Mouse (Mus musculus): ENCODE data around the gene Tgif1. TPM values are rescaled to one million over a fixed set of nuclear protein-coding genes. Genes with fewer than 3 reads are reported as not detected.

Gene Tgif1
- total RNA-seq, 1 experiment, result 74.6 TPM

DNA sequence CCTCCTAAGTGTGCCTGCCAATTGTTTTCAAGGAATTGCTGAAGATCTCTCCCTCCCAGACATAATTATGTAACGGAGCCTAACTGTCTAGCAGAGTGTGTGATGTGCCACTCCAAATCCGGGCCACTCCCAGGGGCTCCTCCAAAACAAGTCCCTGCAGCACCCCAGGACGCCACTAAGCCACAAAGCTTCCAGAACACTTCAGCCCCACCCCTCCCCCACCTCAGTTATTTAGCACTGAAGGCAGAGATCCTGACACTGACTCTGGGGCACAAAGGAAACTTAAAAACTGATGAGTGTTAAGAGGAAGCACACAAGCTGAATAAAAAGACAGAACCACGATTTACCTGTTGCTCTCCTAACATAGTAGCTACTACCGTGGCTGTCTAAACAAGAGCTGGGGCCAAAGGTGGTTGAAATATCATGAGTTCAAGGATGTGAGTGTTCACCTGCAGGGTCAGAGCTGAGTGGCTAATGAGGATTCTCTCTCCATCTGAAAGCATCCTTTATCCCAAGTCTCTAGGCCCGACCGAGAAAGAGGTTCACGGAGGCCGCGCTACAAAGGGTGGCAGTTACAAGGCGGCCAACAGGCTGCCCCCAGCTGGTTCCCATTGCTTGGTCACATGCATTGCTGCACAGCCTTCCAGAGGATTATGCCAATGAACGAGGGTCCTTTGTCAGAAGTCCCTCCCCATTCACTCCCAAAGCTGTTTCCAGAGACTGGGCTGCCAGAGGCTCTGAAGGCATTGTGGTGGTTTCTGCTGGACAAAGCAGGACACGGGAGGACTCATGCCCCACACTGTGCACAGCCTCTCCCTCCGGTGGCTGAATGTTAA, 19.0 kb upstream of the Tgif1 start:
- peak overlapping the region; percentile 76 for H3K9ac ChIP-seq (ENCODE audit: insufficient read depth, low read depth, low read length, poor library complexity, severe bottlenecking)
- H3K36me3 ChIP-seq (ENCODE audit: control insufficient read depth, insufficient read depth, low read length, poor library complexity, severe bottlenecking), result no peaks in the 10 kb centered on the region
- peak; percentile 80 for DNase-seq (ENCODE audit: low read depth, low spot score)
- peak overlapping the region; percentile 44 to 52 for H3K4me3 ChIP-seq (ENCODE audit: insufficient read depth in 1 of 2, low read depth in 1 of 2, low read length in 2 of 2, poor library complexity in 1 of 2, severe bottlenecking in 1 of 2)
- peak overlapping the region; percentile 95 for H3K27ac ChIP-seq (ENCODE audit: insufficient read depth, low read depth, low read length, poor library complexity, severe bottlenecking)
- no peaks in the 10 kb centered on the region for H3K9me3 ChIP-seq (ENCODE audit: control insufficient read depth, insufficient read depth, low read depth, low read length)
- peaks cover 5 to 16% of the 10 kb centered on the region in 2 experiments; a peak in 3 of 4 replicates for H3K4me1 ChIP-seq (ENCODE audit: control insufficient read depth in 2 of 2, insufficient read depth in 2 of 2, low read length in 2 of 2, poor library complexity in 1 of 2)
- in situ Hi-C loops (cut with MboI; ENCODE audit: low sequenced_read_pairs in 2 of 2, unreplicated experiment in 2 of 2), result no loop called here
- no peak for TF ChIP-seq MAFK (IDR thresholded peaks at IDR 0.05; ENCODE audit: insufficient read depth, low read depth, low read length)
- TF ChIP-seq CHD2 (IDR thresholded peaks at IDR 0.05; ENCODE audit: low read depth, low read length), result 0 out of 2 replicates have a peak, but pooled peaks have one; percentile 15

DNA sequence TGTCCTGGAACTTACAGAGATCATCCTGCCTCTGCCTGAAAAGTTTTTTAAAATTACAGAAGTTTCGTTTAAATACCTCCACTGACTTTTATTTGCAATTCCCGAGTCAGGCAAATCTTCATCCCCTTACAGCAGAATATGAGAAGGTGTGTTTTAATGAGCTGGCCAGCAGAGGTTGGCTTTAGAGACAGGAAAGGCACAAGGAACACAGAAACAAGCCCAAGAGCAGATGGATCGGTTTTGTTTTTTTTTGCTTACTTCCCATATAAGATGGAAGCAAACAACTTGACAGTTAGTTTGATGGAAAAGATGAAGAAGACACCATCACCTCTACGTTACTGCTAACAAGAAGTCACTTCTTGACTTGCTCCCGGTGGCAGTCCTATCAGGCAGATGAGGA, 18.3 kb upstream of the Tgif1 start:
- no peak for TF ChIP-seq CHD2 (IDR thresholded peaks at IDR 0.05; ENCODE audit: low read depth, low read length)
- TF ChIP-seq ZC3H11A (IDR thresholded peaks at IDR 0.05; ENCODE audit: borderline replicate concordance, low read depth, low read length), result no peak
- no peak for TF ChIP-seq MAFK (IDR thresholded peaks at IDR 0.05; ENCODE audit: insufficient read depth, low read depth, low read length)
- no peak for TF ChIP-seq HCFC1 (IDR thresholded peaks at IDR 0.05; ENCODE audit: borderline replicate concordance, insufficient read depth, low read length)
- peak; percentile 88 for TF ChIP-seq ZNF384 (IDR thresholded peaks at IDR 0.05; ENCODE audit: low read depth, low read length)

DNA sequence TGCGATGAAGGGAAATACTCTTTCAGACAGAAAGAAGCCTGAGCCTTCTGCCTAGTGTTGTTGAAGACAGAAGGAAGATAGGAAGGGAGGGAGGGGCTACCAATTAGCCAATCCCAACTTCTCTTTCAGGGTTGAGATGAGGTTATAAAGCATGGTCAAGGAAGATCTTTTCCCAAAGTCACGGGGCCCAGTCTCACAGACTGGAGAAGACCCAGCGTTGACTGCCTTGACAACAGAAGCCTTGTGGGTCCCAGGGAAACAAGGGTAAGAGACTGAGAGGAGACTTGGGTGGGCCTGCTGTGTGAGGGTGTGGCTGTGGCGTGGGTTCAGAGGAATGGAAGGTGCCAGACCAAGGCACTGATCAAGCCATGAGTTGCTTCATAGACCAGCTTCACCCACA, 17.2 kb upstream of the Tgif1 start:
- H3K4me3 ChIP-seq (ENCODE audit: insufficient read depth in 1 of 2, low read depth in 1 of 2, low read length in 2 of 2, poor library complexity in 1 of 2, severe bottlenecking in 1 of 2), result peak overlapping the region; percentile 37 to 52
- peak; percentile 21 for DNase-seq (ENCODE audit: low read depth, low spot score)
- no peak for TF ChIP-seq ZC3H11A (IDR thresholded peaks at IDR 0.05; ENCODE audit: borderline replicate concordance, low read depth, low read length)
- TF ChIP-seq HCFC1 (IDR thresholded peaks at IDR 0.05; ENCODE audit: borderline replicate concordance, insufficient read depth, low read length), result 0 out of 2 replicates have a peak, but pooled peaks have one; percentile 31
- H3K27ac ChIP-seq (ENCODE audit: insufficient read depth, low read depth, low read length, poor library complexity, severe bottlenecking), result peak overlapping the region; percentile 95
- in situ Hi-C loops (cut with MboI; ENCODE audit: low sequenced_read_pairs in 2 of 2, unreplicated experiment in 2 of 2), result no loop called here
- H3K9ac ChIP-seq (ENCODE audit: insufficient read depth, low read depth, low read length, poor library complexity, severe bottlenecking), result peak overlapping the region; percentile 41; the same call in 1 of the 2 replicates
- H3K9me3 ChIP-seq (ENCODE audit: control insufficient read depth, insufficient read depth, low read depth, low read length), result no peaks in the 10 kb centered on the region
- H3K36me3 ChIP-seq (ENCODE audit: control insufficient read depth, insufficient read depth, low read length, poor library complexity, severe bottlenecking), result no peaks in the 10 kb centered on the region
- H3K4me1 ChIP-seq (ENCODE audit: control insufficient read depth in 2 of 2, insufficient read depth in 2 of 2, low read length in 2 of 2, poor library complexity in 1 of 2), result peaks cover 5 to 13% of the 10 kb centered on the region in 2 experiments; a peak in 3 of 4 replicates

More for the DNA sequence above, 18.3 kb upstream of the Tgif1 start:
- peak overlapping the region; percentile 95 for H3K27ac ChIP-seq (ENCODE audit: insufficient read depth, low read depth, low read length, poor library complexity, severe bottlenecking)
- H3K36me3 ChIP-seq (ENCODE audit: control insufficient read depth, insufficient read depth, low read length, poor library complexity, severe bottlenecking), result no peaks in the 10 kb centered on the region
- no peaks in the 10 kb centered on the region for H3K9me3 ChIP-seq (ENCODE audit: control insufficient read depth, insufficient read depth, low read depth, low read length)
- peaks cover 5 to 11% of the 10 kb centered on the region in 2 experiments; a peak in 3 of 4 replicates for H3K4me1 ChIP-seq (ENCODE audit: control insufficient read depth in 2 of 2, insufficient read depth in 2 of 2, low read length in 2 of 2, poor library complexity in 1 of 2)
- in situ Hi-C loops (cut with MboI; ENCODE audit: low sequenced_read_pairs in 2 of 2, unreplicated experiment in 2 of 2), result no loop called here
- H3K9ac ChIP-seq (ENCODE audit: insufficient read depth, low read depth, low read length, poor library complexity, severe bottlenecking), result peak overlapping the region; percentile 52; the same call in 1 of the 2 replicates
- no peak for DNase-seq (ENCODE audit: low read depth, low spot score)
- H3K4me3 ChIP-seq (ENCODE audit: insufficient read depth in 1 of 2, low read depth in 1 of 2, low read length in 2 of 2, poor library complexity in 1 of 2, severe bottlenecking in 1 of 2), result peak overlapping the region; percentile 37 to 52

DNA sequence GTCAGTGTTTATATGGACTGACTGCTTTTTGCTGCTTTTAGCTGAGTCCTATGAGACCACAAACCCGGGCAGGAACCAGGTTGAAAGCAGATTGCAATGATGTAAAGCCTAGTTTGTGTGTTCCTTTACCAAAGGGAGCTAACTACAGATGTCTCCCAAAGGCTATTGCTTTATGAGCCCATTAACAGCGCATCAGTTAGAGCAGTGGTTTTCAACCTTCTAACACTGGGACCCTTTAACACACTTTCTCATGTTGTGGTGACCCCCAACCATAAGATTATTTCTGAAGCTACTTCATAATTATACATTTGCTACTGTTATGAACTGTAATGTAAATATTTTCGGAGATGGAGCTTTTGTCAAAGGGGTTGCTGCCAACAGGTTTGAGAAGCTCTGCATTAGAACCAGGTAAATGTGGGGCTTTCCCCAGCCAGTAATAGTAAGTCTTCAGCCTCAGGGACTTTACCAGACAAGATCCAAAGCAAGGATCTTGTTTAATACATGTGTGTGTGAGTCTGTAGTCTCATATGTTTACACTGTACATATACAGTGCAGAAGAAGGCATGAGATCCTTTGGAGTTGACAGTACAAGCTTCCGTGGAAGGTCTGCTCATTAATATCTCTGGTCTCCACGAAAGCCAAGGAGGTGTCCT, 15.4 kb upstream of the Tgif1 start:
- in situ Hi-C loops (cut with MboI; ENCODE audit: low sequenced_read_pairs in 2 of 2, unreplicated experiment in 2 of 2), result no loop called here
- Histone ChIP-seq H3K9ac (ENCODE audit: insufficient read depth, low read depth, low read length, poor library complexity, severe bottlenecking) (no peak overlapping the region), H3K4me3 (ENCODE audit: insufficient read depth in 1 of 2, low read depth in 1 of 2, low read length in 2 of 2, poor library complexity in 1 of 2, severe bottlenecking in 1 of 2) (no peak overlapping the region), H3K27ac (ENCODE audit: insufficient read depth, low read depth, low read length, poor library complexity, severe bottlenecking) (no peak overlapping the region), H3K9me3 (ENCODE audit: control insufficient read depth, insufficient read depth, low read depth, low read length) (no peaks in the 10 kb centered on the region), H3K4me1 (ENCODE audit: control insufficient read depth in 2 of 2, insufficient read depth in 2 of 2, low read length in 2 of 2, poor library complexity in 1 of 2) (peaks cover 6 to 16% of the 10 kb centered on the region in 2 experiments; a peak in 3 of 4 replicates), H3K36me3 (ENCODE audit: control insufficient read depth, insufficient read depth, low read length, poor library complexity, severe bottlenecking) (peaks cover 2% of the 10 kb centered on the region; the same call in 1 of the 2 replicates)
- DNase-seq (ENCODE audit: low read depth, low spot score), result no peak
- TF ChIP-seq CHD2 (IDR thresholded peaks at IDR 0.05; ENCODE audit: low read depth, low read length) (no peak), HCFC1 (IDR thresholded peaks at IDR 0.05; ENCODE audit: borderline replicate concordance, insufficient read depth, low read length) (no peak), ZNF384 (IDR thresholded peaks at IDR 0.05; ENCODE audit: low read depth, low read length) (no peak)
